Mouse (Mus musculus): Measurements from ENCODE around the gene Ednra. TPM values are rescaled to one million over a fixed set of nuclear protein-coding genes. Genes with fewer than 3 reads are reported as not detected.

Gene Ednra
- polyA plus RNA-seq, 1 experiment from 2014 or later: 8.4 TPM

DNA sequence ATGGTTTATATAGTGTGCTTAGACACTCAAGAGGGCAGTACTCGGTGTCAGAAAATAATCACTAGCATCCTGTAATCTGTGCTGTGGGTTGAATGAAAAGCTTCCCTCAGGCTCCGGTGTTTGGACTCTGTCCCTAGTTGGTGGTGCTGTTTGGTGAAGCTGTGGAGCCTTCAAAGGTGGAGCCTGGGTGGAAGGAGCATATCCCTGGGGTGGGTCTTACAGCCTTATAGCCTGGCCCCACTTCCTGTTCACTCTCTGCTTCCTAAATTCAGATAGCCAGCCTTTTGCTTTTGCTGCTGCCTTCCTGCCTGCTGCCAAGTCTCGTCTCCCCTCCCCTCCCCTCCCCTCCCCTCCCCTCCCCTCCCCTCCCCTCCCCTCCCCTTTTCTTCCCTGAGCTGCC lies 18.1 kb upstream of the Ednra start:
- Histone ChIP-seq H3K4me2 (replicated peaks; ENCODE audit: low read depth) (no peak overlapping the region), H3K4me3 (ENCODE audit: low read depth, low read length) (no peak overlapping the region), H3K27ac (ENCODE audit: low read depth, low read length) (no peak overlapping the region), H3K4me1 (replicated peaks; ENCODE audit: control insufficient read depth, insufficient read depth, low read length) (no peaks in the 10 kb centered on the region), H3K27me3 (replicated peaks; ENCODE audit: control insufficient read depth, insufficient read depth, low read length) (no peaks in the 10 kb centered on the region), H3K9ac (ENCODE audit: low read depth, low read length) (no peak overlapping the region), H3K36me3 (ENCODE audit: control insufficient read depth, insufficient read depth) (no peaks in the 10 kb centered on the region), H3K9me3 (ENCODE audit: control insufficient read depth) (no peaks in the 10 kb centered on the region)
- no peak for ATAC-seq
- 31% methylated on average over 3 of the region's 3 CpGs for WGBS
- TF ChIP-seq CTCF (IDR thresholded peaks at IDR 0.05; ENCODE audit: low read depth): no peak

GRCm38 (mm10) chr8:77741050-77741777 lies 16.9 kb upstream of the Ednra start:
- Histone ChIP-seq H3K4me3 (ENCODE audit: low read depth, low read length) (no peak overlapping the region), H3K4me2 (replicated peaks; ENCODE audit: low read depth) (no peak overlapping the region), H3K27me3 (replicated peaks; ENCODE audit: control insufficient read depth, insufficient read depth, low read length) (no peaks in the 10 kb centered on the region), H3K4me1 (replicated peaks; ENCODE audit: control insufficient read depth, insufficient read depth, low read length) (no peaks in the 10 kb centered on the region), H3K9ac (ENCODE audit: low read depth, low read length) (no peak overlapping the region), H3K27ac (ENCODE audit: low read depth, low read length) (no peak overlapping the region), H3K9me3 (ENCODE audit: control insufficient read depth) (no peaks in the 10 kb centered on the region), H3K36me3 (ENCODE audit: control insufficient read depth, insufficient read depth) (no peaks in the 10 kb centered on the region)
- ATAC-seq: no peak
- WGBS: 92% methylated on average over 6 of the region's 6 CpGs
- TF ChIP-seq CTCF (IDR thresholded peaks at IDR 0.05; ENCODE audit: low read depth): no peak

GRCm38 (mm10) chr8:77738419-77738818 lies 14.2 kb upstream of the Ednra start:
- Histone ChIP-seq H3K4me3 (ENCODE audit: low read depth, low read length) (no peak overlapping the region), H3K4me2 (replicated peaks; ENCODE audit: low read depth) (no peak overlapping the region), H3K36me3 (ENCODE audit: control insufficient read depth, insufficient read depth) (no peaks in the 10 kb centered on the region), H3K27me3 (replicated peaks; ENCODE audit: control insufficient read depth, insufficient read depth, low read length) (no peaks in the 10 kb centered on the region), H3K9me3 (ENCODE audit: control insufficient read depth) (no peaks in the 10 kb centered on the region), H3K9ac (ENCODE audit: low read depth, low read length) (no peak overlapping the region), H3K4me1 (replicated peaks; ENCODE audit: control insufficient read depth, insufficient read depth, low read length) (no peaks in the 10 kb centered on the region), H3K27ac (ENCODE audit: low read depth, low read length) (no peak overlapping the region)
- no peak for TF ChIP-seq CTCF (IDR thresholded peaks at IDR 0.05; ENCODE audit: low read depth)
- 89% methylated on average over 6 of the region's 6 CpGs for WGBS
- ATAC-seq: no peak

GRCm38 (mm10) chr8:77737327-77737726 lies 13.1 kb upstream of the Ednra start:
- H3K4me3 ChIP-seq (ENCODE audit: low read depth, low read length): no peak overlapping the region
- H3K9ac ChIP-seq (ENCODE audit: low read depth, low read length): no peak overlapping the region
- WGBS: 62% methylated on average over 9 of the region's 9 CpGs
- no peaks in the 10 kb centered on the region for H3K4me1 ChIP-seq (replicated peaks; ENCODE audit: control insufficient read depth, insufficient read depth, low read length)
- no peaks in the 10 kb centered on the region for H3K36me3 ChIP-seq (ENCODE audit: control insufficient read depth, insufficient read depth)
- TF ChIP-seq CTCF (IDR thresholded peaks at IDR 0.05; ENCODE audit: low read depth): no peak
- no peaks in the 10 kb centered on the region for H3K9me3 ChIP-seq (ENCODE audit: control insufficient read depth)
- H3K27ac ChIP-seq (ENCODE audit: low read depth, low read length): no peak overlapping the region
- H3K27me3 ChIP-seq (replicated peaks; ENCODE audit: control insufficient read depth, insufficient read depth, low read length): no peaks in the 10 kb centered on the region
- no peak overlapping the region for H3K4me2 ChIP-seq (replicated peaks; ENCODE audit: low read depth)
- ATAC-seq: no peak

DNA sequence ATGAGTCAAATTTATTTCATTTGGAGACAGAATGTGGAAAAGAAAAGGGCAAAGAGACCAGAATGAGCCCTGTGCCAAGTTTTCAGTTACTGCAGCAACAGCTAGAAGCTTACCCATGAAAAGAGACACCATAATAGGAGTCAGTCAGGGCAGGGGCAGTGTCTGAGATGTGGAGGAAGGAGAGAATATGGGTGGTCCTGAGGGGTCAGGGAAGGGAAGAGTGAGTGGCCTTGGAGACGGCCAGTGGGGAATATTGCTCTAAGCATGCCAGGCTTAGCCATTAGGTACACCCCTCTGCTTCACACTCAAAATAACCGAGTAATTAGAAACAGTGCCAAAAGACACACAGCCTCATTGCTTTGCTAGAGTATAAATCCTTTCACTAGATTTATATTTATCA lies 9.5 kb upstream of the Ednra start:
- Histone ChIP-seq H3K9me3 (ENCODE audit: control insufficient read depth) (no peaks in the 10 kb centered on the region), H3K27ac (ENCODE audit: low read depth, low read length) (no peak overlapping the region), H3K27me3 (replicated peaks; ENCODE audit: control insufficient read depth, insufficient read depth, low read length) (no peaks in the 10 kb centered on the region), H3K4me3 (ENCODE audit: low read depth, low read length) (no peak overlapping the region), H3K36me3 (ENCODE audit: control insufficient read depth, insufficient read depth) (no peaks in the 10 kb centered on the region), H3K4me1 (replicated peaks; ENCODE audit: control insufficient read depth, insufficient read depth, low read length) (no peaks in the 10 kb centered on the region), H3K9ac (ENCODE audit: low read depth, low read length) (no peak overlapping the region), H3K4me2 (replicated peaks; ENCODE audit: low read depth) (no peak overlapping the region)
- no peak for ATAC-seq
- WGBS: 77% methylated on average over 2 of the region's 2 CpGs
- no peak for TF ChIP-seq CTCF (IDR thresholded peaks at IDR 0.05; ENCODE audit: low read depth)

GRCm38 (mm10) chr8:77732964-77733363 lies 8.7 kb upstream of the Ednra start:
- TF ChIP-seq CTCF (IDR thresholded peaks at IDR 0.05; ENCODE audit: low read depth): no peak
- Histone ChIP-seq H3K27me3 (replicated peaks; ENCODE audit: control insufficient read depth, insufficient read depth, low read length) (no peaks in the 10 kb centered on the region), H3K9me3 (ENCODE audit: control insufficient read depth) (no peaks in the 10 kb centered on the region), H3K4me3 (ENCODE audit: low read depth, low read length) (no peak overlapping the region), H3K27ac (ENCODE audit: low read depth, low read length) (no peak overlapping the region), H3K4me1 (replicated peaks; ENCODE audit: control insufficient read depth, insufficient read depth, low read length) (no peaks in the 10 kb centered on the region), H3K36me3 (ENCODE audit: control insufficient read depth, insufficient read depth) (no peaks in the 10 kb centered on the region), H3K9ac (ENCODE audit: low read depth, low read length) (no peak overlapping the region), H3K4me2 (replicated peaks; ENCODE audit: low read depth) (no peak overlapping the region)
- ATAC-seq: no peak
- WGBS: 54% methylated on average over 3 of the region's 3 CpGs
